Mouse (Mus musculus): ENCODE data around the gene Rabgap1l. TPM values are rescaled to one million over a fixed set of nuclear protein-coding genes. Genes with fewer than 3 reads are reported as not detected.

The Rabgap1l gene
- polyA plus RNA-seq, 1 experiment = 56.5 TPM

- WGBS = 67% methylated on average over 7 of the region's 7 CpGs
- Histone ChIP-seq H3K27ac (ENCODE audit: control insufficient read depth, insufficient read depth, low read length) (no peak overlapping the region), H3K27me3 (ENCODE audit: control insufficient read depth, insufficient read depth, low read length) (no peaks in the 10 kb centered on the region), H3K36me3 (ENCODE audit: control insufficient read depth, insufficient read depth, low read length) (no peaks in the 10 kb centered on the region), H3K4me3 (ENCODE audit: control insufficient read depth, insufficient read depth, low read length) (no peak overlapping the region), H3K4me1 (replicated peaks; ENCODE audit: control insufficient read depth, insufficient read depth, low read length) (peaks cover 6% of the 10 kb centered on the region)
- DNase-seq = peak; percentile 22
- TF ChIP-seq POLR2A (IDR thresholded peaks at IDR 0.05; ENCODE audit: control insufficient read depth, extremely low read depth, insufficient read depth, low read length, poor library complexity) = no peak
- TF ChIP-seq CTCF (IDR thresholded peaks at IDR 0.05; ENCODE audit: borderline replicate concordance, control insufficient read depth, extremely low read depth, insufficient read depth, low read length, poor library complexity) = no peak
Measured at GRCm38 (mm10) chr1:160329788-160330187, 463.2 kb downstream of the Rabgap1l start.

GRCm38 (mm10) chr1:160327531-160327930 lies 465.5 kb downstream of the Rabgap1l start:
- Histone ChIP-seq H3K4me1 (replicated peaks; ENCODE audit: control insufficient read depth, insufficient read depth, low read length) (peaks cover 7% of the 10 kb centered on the region), H3K27ac (ENCODE audit: control insufficient read depth, insufficient read depth, low read length) (no peak overlapping the region), H3K36me3 (ENCODE audit: control insufficient read depth, insufficient read depth, low read length) (no peaks in the 10 kb centered on the region), H3K4me3 (ENCODE audit: control insufficient read depth, insufficient read depth, low read length) (no peak overlapping the region), H3K27me3 (ENCODE audit: control insufficient read depth, insufficient read depth, low read length) (no peaks in the 10 kb centered on the region)
- 86% methylated on average over 1 of the region's 1 CpGs for WGBS
- DNase-seq = no peak
- no peak for TF ChIP-seq CTCF (IDR thresholded peaks at IDR 0.05; ENCODE audit: borderline replicate concordance, control insufficient read depth, extremely low read depth, insufficient read depth, low read length, poor library complexity)
- no peak for TF ChIP-seq POLR2A (IDR thresholded peaks at IDR 0.05; ENCODE audit: control insufficient read depth, extremely low read depth, insufficient read depth, low read length, poor library complexity)

- TF ChIP-seq POLR2A (IDR thresholded peaks at IDR 0.05; ENCODE audit: control insufficient read depth, extremely low read depth, insufficient read depth, low read length, poor library complexity) = no peak
- TF ChIP-seq CTCF (IDR thresholded peaks at IDR 0.05; ENCODE audit: borderline replicate concordance, control insufficient read depth, extremely low read depth, insufficient read depth, low read length, poor library complexity) = no peak
- Histone ChIP-seq H3K4me1 (replicated peaks; ENCODE audit: control insufficient read depth, insufficient read depth, low read length) (peaks cover 7% of the 10 kb centered on the region), H3K4me3 (ENCODE audit: control insufficient read depth, insufficient read depth, low read length) (no peak overlapping the region), H3K27me3 (ENCODE audit: control insufficient read depth, insufficient read depth, low read length) (no peaks in the 10 kb centered on the region), H3K27ac (ENCODE audit: control insufficient read depth, insufficient read depth, low read length) (no peak overlapping the region), H3K36me3 (ENCODE audit: control insufficient read depth, insufficient read depth, low read length) (no peaks in the 10 kb centered on the region)
- DNase-seq = no peak
- WGBS = 7% methylated on average over 5 of the region's 5 CpGs
Measured at GRCm38 (mm10) chr1:160325542-160325941, 467.5 kb downstream of the Rabgap1l start.

GRCm38 (mm10) chr1:160320690-160321089 lies 472.3 kb downstream of the Rabgap1l start:
- no peaks in the 10 kb centered on the region for H3K36me3 ChIP-seq (ENCODE audit: control insufficient read depth, insufficient read depth, low read length)
- no peaks in the 10 kb centered on the region for H3K27me3 ChIP-seq (ENCODE audit: control insufficient read depth, insufficient read depth, low read length)
- 94% methylated on average over 1 of the region's 1 CpGs for WGBS
- no peak overlapping the region for H3K27ac ChIP-seq (ENCODE audit: control insufficient read depth, insufficient read depth, low read length)
- no peak for DNase-seq
- peaks cover 6% of the 10 kb centered on the region for H3K4me1 ChIP-seq (replicated peaks; ENCODE audit: control insufficient read depth, insufficient read depth, low read length)
- TF ChIP-seq POLR2A (IDR thresholded peaks at IDR 0.05; ENCODE audit: control insufficient read depth, extremely low read depth, insufficient read depth, low read length, poor library complexity) (no peak), CTCF (IDR thresholded peaks at IDR 0.05; ENCODE audit: borderline replicate concordance, control insufficient read depth, extremely low read depth, insufficient read depth, low read length, poor library complexity) (no peak)
- no peak overlapping the region for H3K4me3 ChIP-seq (ENCODE audit: control insufficient read depth, insufficient read depth, low read length)

GRCm38 (mm10) chr1:160318057-160318725 lies 474.8 kb downstream of the Rabgap1l start:
- H3K27ac ChIP-seq (ENCODE audit: control insufficient read depth, insufficient read depth, low read length) = no peak overlapping the region
- TF ChIP-seq POLR2A (IDR thresholded peaks at IDR 0.05; ENCODE audit: control insufficient read depth, extremely low read depth, insufficient read depth, low read length, poor library complexity) = no peak
- no peak for TF ChIP-seq CTCF (IDR thresholded peaks at IDR 0.05; ENCODE audit: borderline replicate concordance, control insufficient read depth, extremely low read depth, insufficient read depth, low read length, poor library complexity)
- no peaks in the 10 kb centered on the region for H3K4me1 ChIP-seq (replicated peaks; ENCODE audit: control insufficient read depth, insufficient read depth, low read length)
- H3K27me3 ChIP-seq (ENCODE audit: control insufficient read depth, insufficient read depth, low read length) = no peaks in the 10 kb centered on the region
- DNase-seq = no peak
- WGBS = 96% methylated on average over 8 of the region's 8 CpGs
- no peaks in the 10 kb centered on the region for H3K36me3 ChIP-seq (ENCODE audit: control insufficient read depth, insufficient read depth, low read length)
- no peak overlapping the region for H3K4me3 ChIP-seq (ENCODE audit: control insufficient read depth, insufficient read depth, low read length)

- DNase-seq = no peak
- Histone ChIP-seq H3K36me3 (ENCODE audit: control insufficient read depth, insufficient read depth, low read length) (no peaks in the 10 kb centered on the region), H3K4me1 (replicated peaks; ENCODE audit: control insufficient read depth, insufficient read depth, low read length) (no peaks in the 10 kb centered on the region), H3K27ac (ENCODE audit: control insufficient read depth, insufficient read depth, low read length) (no peak overlapping the region), H3K27me3 (ENCODE audit: control insufficient read depth, insufficient read depth, low read length) (no peaks in the 10 kb centered on the region), H3K4me3 (ENCODE audit: control insufficient read depth, insufficient read depth, low read length) (no peak overlapping the region)
- WGBS = 96% methylated on average over 2 of the region's 2 CpGs
- TF ChIP-seq POLR2A (IDR thresholded peaks at IDR 0.05; ENCODE audit: control insufficient read depth, extremely low read depth, insufficient read depth, low read length, poor library complexity) (no peak), CTCF (IDR thresholded peaks at IDR 0.05; ENCODE audit: borderline replicate concordance, control insufficient read depth, extremely low read depth, insufficient read depth, low read length, poor library complexity) (no peak)
Measured at GRCm38 (mm10) chr1:160316239-160316638, 476.8 kb downstream of the Rabgap1l start.

Data from thymus, adult 2 months (tissue).